Mouse (Mus musculus): ENCODE results near the gene Srrt.

DNA sequence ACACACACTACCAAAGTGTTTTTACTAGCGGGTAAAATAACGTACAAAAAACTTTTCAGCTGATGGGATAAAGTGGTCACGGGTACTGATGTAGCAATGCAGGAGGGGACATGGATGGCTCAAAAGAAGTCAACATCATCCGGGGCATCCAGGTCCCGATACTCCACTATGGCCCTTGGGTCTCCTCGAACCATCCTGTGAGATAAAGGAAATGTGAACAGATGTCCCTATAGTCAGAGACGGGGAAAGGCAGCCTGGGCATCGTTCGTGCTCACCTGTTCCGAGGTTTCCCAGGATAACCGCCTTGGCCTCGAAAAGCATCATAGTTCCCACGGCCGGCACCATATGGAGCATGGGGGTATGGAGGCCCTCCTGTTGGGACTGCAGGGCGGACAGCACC is 11.8 kb downstream of the Srrt start:
- TF ChIP-seq POLR2A (IDR thresholded peaks at IDR 0.05; ENCODE audit: borderline replicate concordance, extremely low read depth, insufficient read depth, insufficient read length, poor library complexity, severe bottlenecking) (no peak), CTCF (IDR thresholded peaks at IDR 0.05; ENCODE audit: borderline replicate concordance, extremely low read depth, insufficient read depth, insufficient read length) (no peak)

Measured in brain, embryonic 14.5 days (tissue).